Mouse (Mus musculus): Measurements from ENCODE around the gene Bckdk. TPM values are rescaled to one million over a fixed set of nuclear protein-coding genes. Genes with fewer than 3 reads are reported as not detected.
A peak's percentile ranks its signal among the peaks of the same experiment; 100 is the strongest.

Bckdk gene
- polyA plus RNA-seq, 1 experiment from 2014 or later, result 145 TPM

GRCm38 (mm10) chr7:127897542-127897941 lies 6.3 kb upstream of the Bckdk start:
- H3K4me3 ChIP-seq, result no peak overlapping the region
- 83% methylated on average over 7 of the region's 7 CpGs for WGBS
- no peak overlapping the region for H3K4me2 ChIP-seq
- H3K36me3 ChIP-seq, result peaks cover 13% of the 10 kb centered on the region
- no peak for ATAC-seq (ENCODE audit: extremely low read depth, insufficient number of reproducible peaks, low FRiP score, low TSS enrichment)
- H3K9me3 ChIP-seq, result no peaks in the 10 kb centered on the region
- H3K4me1 ChIP-seq, result peaks cover 27% of the 10 kb centered on the region
- H3K27ac ChIP-seq (replicated peaks), result no peak overlapping the region
- no peak overlapping the region for H3K9ac ChIP-seq
- no peaks in the 10 kb centered on the region; the same call in 1 of the 2 replicates for H3K27me3 ChIP-seq (replicated peaks)

- H3K4me3 ChIP-seq, result no peak overlapping the region
- peaks cover 5% of the 10 kb centered on the region for H3K36me3 ChIP-seq
- H3K9me3 ChIP-seq, result no peaks in the 10 kb centered on the region
- peaks cover 27% of the 10 kb centered on the region for H3K4me1 ChIP-seq
- no peaks in the 10 kb centered on the region; the same call in 1 of the 2 replicates for H3K27me3 ChIP-seq (replicated peaks)
- H3K4me2 ChIP-seq, result no peak overlapping the region
- no peak for ATAC-seq (ENCODE audit: extremely low read depth, insufficient number of reproducible peaks, low FRiP score, low TSS enrichment)
- H3K9ac ChIP-seq, result no peak overlapping the region
- no peak overlapping the region for H3K27ac ChIP-seq (replicated peaks)
- WGBS, result 33% methylated on average over 10 of the region's 10 CpGs
Observed at GRCm38 (mm10) chr7:127898179-127898956, 5.5 kb upstream of the Bckdk start.

- no peaks in the 10 kb centered on the region for H3K36me3 ChIP-seq
- H3K4me3 ChIP-seq, result no peak overlapping the region
- H3K9ac ChIP-seq, result no peak overlapping the region
- H3K4me2 ChIP-seq, result no peak overlapping the region
- no peak for ATAC-seq (ENCODE audit: extremely low read depth, insufficient number of reproducible peaks, low FRiP score, low TSS enrichment)
- H3K27me3 ChIP-seq (replicated peaks), result no peaks in the 10 kb centered on the region; the same call in 1 of the 2 replicates
- H3K9me3 ChIP-seq, result no peaks in the 10 kb centered on the region
- 27% methylated on average over 7 of the region's 7 CpGs for WGBS
- peaks cover 25% of the 10 kb centered on the region for H3K4me1 ChIP-seq
- no peak overlapping the region for H3K27ac ChIP-seq (replicated peaks)
Observed at GRCm38 (mm10) chr7:127899997-127900396, 3.9 kb upstream of the Bckdk start.

GRCm38 (mm10) chr7:127901772-127902171 lies 2.1 kb upstream of the Bckdk start:
- no peak overlapping the region for H3K9ac ChIP-seq
- H3K4me1 ChIP-seq, result peaks cover 25% of the 10 kb centered on the region
- no peak overlapping the region for H3K4me3 ChIP-seq
- ATAC-seq (ENCODE audit: extremely low read depth, insufficient number of reproducible peaks, low FRiP score, low TSS enrichment), result no peak
- H3K27me3 ChIP-seq (replicated peaks), result no peaks in the 10 kb centered on the region; the same call in 1 of the 2 replicates
- no peak overlapping the region for H3K4me2 ChIP-seq
- 59% methylated on average over 2 of the region's 2 CpGs for WGBS
- peaks cover 18% of the 10 kb centered on the region for H3K36me3 ChIP-seq
- no peaks in the 10 kb centered on the region for H3K9me3 ChIP-seq
- no peak overlapping the region for H3K27ac ChIP-seq (replicated peaks)

GRCm38 (mm10) chr7:127907939-127908338 lies 4.1 kb downstream of the Bckdk start:
- H3K4me1 ChIP-seq, result peaks cover 20% of the 10 kb centered on the region
- whole genome bisulfite sequencing, result 88% methylated on average over 12 of the region's 12 CpGs
- no peak overlapping the region for H3K4me3 ChIP-seq
- no peaks in the 10 kb centered on the region for H3K27me3 ChIP-seq (replicated peaks)
- H3K9me3 ChIP-seq, result no peaks in the 10 kb centered on the region
- no peak overlapping the region for H3K27ac ChIP-seq (replicated peaks)
- no peak overlapping the region for H3K9ac ChIP-seq
- H3K4me2 ChIP-seq, result no peak overlapping the region
- ATAC-seq (ENCODE audit: extremely low read depth, insufficient number of reproducible peaks, low FRiP score, low TSS enrichment), result no peak
- peaks cover 53% of the 10 kb centered on the region for H3K36me3 ChIP-seq

- Histone ChIP-seq H3K36me3 (peaks cover 53% of the 10 kb centered on the region), H3K27ac (replicated peaks) (no peak overlapping the region), H3K4me3 (no peak overlapping the region), H3K9me3 (no peaks in the 10 kb centered on the region), H3K4me1 (peaks cover 26% of the 10 kb centered on the region), H3K27me3 (replicated peaks) (no peaks in the 10 kb centered on the region), H3K9ac (no peak overlapping the region), H3K4me2 (no peak overlapping the region)
- no peak for ATAC-seq (ENCODE audit: extremely low read depth, insufficient number of reproducible peaks, low FRiP score, low TSS enrichment)
- WGBS, result 87% methylated on average over 4 of the region's 4 CpGs
Observed at GRCm38 (mm10) chr7:127908656-127909055, 4.8 kb downstream of the Bckdk start.

GRCm38 (mm10) chr7:127912190-127912871 lies 8.4 kb downstream of the Bckdk start, which contains the start of gene Kat8:
TSS of gene Kat8 (plus strand) at chr7:127912516.
- Histone ChIP-seq H3K36me3 (peaks cover 58% of the 10 kb centered on the region), H3K9me3 (no peaks in the 10 kb centered on the region), H3K9ac (peak within 1 kb of the TSS; percentile 89), H3K4me3 (peak within 1 kb of the TSS; percentile 88), H3K4me2 (peak within 1 kb of the TSS; percentile 78), H3K27me3 (replicated peaks) (no peaks in the 10 kb centered on the region), H3K27ac (replicated peaks) (peak within 1 kb of the TSS; percentile 87), H3K4me1 (peaks cover 14% of the 10 kb centered on the region)
- 1% methylated on average over 40 of the region's 40 CpGs for WGBS
- ATAC-seq (ENCODE audit: extremely low read depth, insufficient number of reproducible peaks, low FRiP score, low TSS enrichment), result peak; percentile 92

- 8% methylated on average over 4 of the region's 4 CpGs for WGBS
- peaks cover 14% of the 10 kb centered on the region for H3K4me1 ChIP-seq
- H3K9ac ChIP-seq, result peak overlapping the region; percentile 89
- no peaks in the 10 kb centered on the region for H3K27me3 ChIP-seq (replicated peaks)
- peak overlapping the region; percentile 78 for H3K4me2 ChIP-seq
- peaks cover 56% of the 10 kb centered on the region for H3K36me3 ChIP-seq
- H3K4me3 ChIP-seq, result peak overlapping the region; percentile 88
- H3K27ac ChIP-seq (replicated peaks), result 0 out of 2 replicates have a peak overlapping the region, but pooled peaks have one; percentile 87
- no peak for ATAC-seq (ENCODE audit: extremely low read depth, insufficient number of reproducible peaks, low FRiP score, low TSS enrichment)
- H3K9me3 ChIP-seq, result no peaks in the 10 kb centered on the region
Observed at GRCm38 (mm10) chr7:127912938-127913337, 9.1 kb downstream of the Bckdk start.

- Histone ChIP-seq H3K9ac (no peak overlapping the region), H3K27ac (replicated peaks) (no peak overlapping the region), H3K36me3 (peaks cover 42% of the 10 kb centered on the region), H3K27me3 (replicated peaks) (no peaks in the 10 kb centered on the region), H3K4me1 (peaks cover 14% of the 10 kb centered on the region), H3K4me3 (no peak overlapping the region), H3K4me2 (no peak overlapping the region), H3K9me3 (no peaks in the 10 kb centered on the region)
- 90% methylated on average over 12 of the region's 12 CpGs for WGBS
- ATAC-seq (ENCODE audit: extremely low read depth, insufficient number of reproducible peaks, low FRiP score, low TSS enrichment), result no peak
Observed at GRCm38 (mm10) chr7:127915293-127915692, 11.4 kb downstream of the Bckdk start.

- ATAC-seq (ENCODE audit: extremely low read depth, insufficient number of reproducible peaks, low FRiP score, low TSS enrichment), result no peak
- Histone ChIP-seq H3K36me3 (peaks cover 69% of the 10 kb centered on the region), H3K9ac (no peak overlapping the region), H3K4me3 (no peak overlapping the region), H3K27me3 (replicated peaks) (no peaks in the 10 kb centered on the region), H3K4me2 (no peak overlapping the region), H3K27ac (replicated peaks) (no peak overlapping the region), H3K4me1 (peaks cover 3% of the 10 kb centered on the region), H3K9me3 (no peaks in the 10 kb centered on the region)
- 53% methylated on average over 3 of the region's 3 CpGs for WGBS
Observed at GRCm38 (mm10) chr7:127918203-127918602, 14.3 kb downstream of the Bckdk start.

GRCm38 (mm10) chr7:127919290-127919689 lies 15.4 kb downstream of the Bckdk start:
- Histone ChIP-seq H3K27me3 (replicated peaks) (no peaks in the 10 kb centered on the region), H3K4me3 (no peak overlapping the region), H3K9me3 (no peaks in the 10 kb centered on the region), H3K36me3 (peaks cover 77% of the 10 kb centered on the region), H3K4me2 (no peak overlapping the region), H3K27ac (replicated peaks) (no peak overlapping the region), H3K4me1 (no peaks in the 10 kb centered on the region), H3K9ac (no peak overlapping the region)
- WGBS, result 70% methylated on average over 7 of the region's 7 CpGs
- ATAC-seq (ENCODE audit: extremely low read depth, insufficient number of reproducible peaks, low FRiP score, low TSS enrichment), result no peak
